Mouse (Mus musculus): ENCODE data around the gene Zmat3.

The Zmat3 gene

GRCm38 (mm10) chr3:32371957-32372356 is 6.1 kb upstream of the Zmat3 start:
- DNase-seq (ENCODE audit: low spot score in 2 of 2) = peak in 1 of 2 experiments; percentile 39

GRCm38 (mm10) chr3:32367516-32367915 is 1.7 kb upstream of the Zmat3 start:
- no peak for DNase-seq (ENCODE audit: low spot score in 2 of 2)

DNA sequence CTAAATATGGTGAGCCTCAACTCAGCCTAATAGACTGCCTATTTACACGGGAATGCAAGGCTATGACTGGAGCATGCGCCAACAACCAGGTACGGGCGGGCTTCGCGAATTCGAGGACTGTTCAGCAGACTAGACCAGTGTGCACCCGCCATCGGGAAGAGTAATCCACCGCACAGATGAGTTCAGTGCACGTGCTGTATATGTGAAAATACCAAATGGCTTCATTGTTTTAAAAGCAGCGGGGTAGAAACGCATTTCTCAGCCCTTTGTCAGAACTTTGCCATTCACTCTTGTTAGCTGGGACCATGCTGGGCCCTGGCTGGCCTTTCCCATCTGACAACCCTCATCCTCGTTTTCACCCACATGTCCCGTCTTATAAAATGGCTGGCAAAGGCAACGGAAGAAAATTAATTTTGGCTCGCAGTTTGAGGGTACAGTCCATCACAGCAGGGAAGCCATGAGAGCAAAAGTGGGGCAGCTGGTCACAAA is 476 bp upstream of the Zmat3 start:
- no peak for DNase-seq (ENCODE audit: low spot score in 2 of 2)

- DNase-seq (ENCODE audit: low spot score in 2 of 2) = no peak
Measured at GRCm38 (mm10) chr3:32364841-32365545, 821 bp downstream of the Zmat3 start.

DNA sequence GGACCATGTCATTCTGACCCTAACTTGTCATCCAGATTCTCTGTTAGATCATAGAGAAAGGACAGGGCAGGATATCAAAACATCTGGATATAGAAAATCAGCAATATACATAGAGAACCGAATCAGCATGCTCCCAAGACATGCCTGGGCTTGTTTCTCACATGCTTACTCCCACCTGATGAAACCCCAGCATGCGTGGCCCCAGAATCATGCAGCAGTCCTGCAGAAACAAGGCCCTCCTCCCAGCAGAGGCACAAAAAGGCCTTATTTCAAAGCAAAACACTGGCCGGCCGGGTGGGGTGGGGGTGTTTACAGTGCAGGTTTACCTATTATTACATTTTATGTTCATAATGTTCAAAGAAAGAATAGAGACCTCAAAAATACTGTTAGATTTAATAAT is 1.6 kb downstream of the Zmat3 start:
- no peak for DNase-seq (ENCODE audit: low spot score in 2 of 2)

DNA sequence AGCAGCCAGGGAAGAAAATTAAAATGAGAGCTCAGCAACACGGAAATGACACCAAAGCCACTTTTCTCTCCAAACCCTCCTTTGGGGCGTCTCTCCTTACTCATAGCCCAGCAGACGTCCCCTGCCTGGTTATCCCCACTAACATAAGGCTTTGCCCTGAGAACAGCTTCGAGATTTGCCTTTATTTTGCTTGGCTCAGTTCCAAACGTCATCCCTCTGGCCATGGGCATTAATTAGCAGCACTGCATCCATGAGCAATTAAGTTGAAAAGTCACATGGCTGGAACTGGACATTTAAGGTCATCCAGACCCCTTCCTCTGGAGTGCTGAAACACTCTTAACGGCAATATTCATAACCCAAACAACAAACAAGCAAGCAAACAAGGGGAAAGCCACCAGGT is 4.6 kb downstream of the Zmat3 start:
- no peak for DNase-seq (ENCODE audit: low spot score in 2 of 2)

DNA sequence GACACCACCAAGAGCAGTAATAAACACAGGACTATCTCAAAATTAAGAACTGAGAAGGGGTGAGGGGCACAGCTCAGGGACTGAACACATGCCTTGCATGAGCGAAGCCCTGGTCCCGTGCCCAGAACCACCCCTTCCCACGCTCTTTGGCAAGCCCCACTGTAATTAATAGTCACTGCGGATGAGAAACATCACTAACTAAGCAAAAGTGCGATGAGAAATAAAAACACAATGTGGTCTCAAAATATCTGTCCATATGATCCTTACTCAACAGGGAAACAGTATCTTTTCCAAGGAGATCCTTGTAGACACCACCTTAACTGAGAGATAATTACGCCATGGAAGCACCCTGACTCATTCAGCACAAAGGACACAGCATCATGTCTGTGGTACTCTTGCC is 17.9 kb downstream of the Zmat3 start:
- DNase-seq (ENCODE audit: low spot score in 2 of 2) = no peak

GRCm38 (mm10) chr3:32345249-32345648 is 20.6 kb downstream of the Zmat3 start:
- no peak for DNase-seq (ENCODE audit: low spot score in 2 of 2)

DNA sequence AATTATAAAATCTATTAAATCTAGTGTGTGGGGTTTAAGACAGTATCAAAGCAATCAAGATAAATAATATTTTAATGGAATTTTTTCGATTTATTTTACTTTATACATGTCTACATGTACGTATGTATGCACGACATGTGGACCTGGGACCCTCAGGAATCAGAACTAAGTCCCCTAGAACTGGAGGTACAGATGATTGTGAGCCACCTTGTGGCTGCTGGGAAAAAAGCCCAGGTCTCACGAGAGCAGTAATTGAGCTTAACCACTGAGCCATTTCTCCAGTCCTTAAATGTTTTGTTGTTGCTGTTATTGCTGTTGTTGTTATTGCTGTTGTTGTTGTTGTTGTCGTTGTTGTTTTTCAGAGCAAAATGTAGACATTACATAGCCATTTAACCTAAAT is 21.0 kb downstream of the Zmat3 start:
- no peak for DNase-seq (ENCODE audit: low spot score in 2 of 2)

DNA sequence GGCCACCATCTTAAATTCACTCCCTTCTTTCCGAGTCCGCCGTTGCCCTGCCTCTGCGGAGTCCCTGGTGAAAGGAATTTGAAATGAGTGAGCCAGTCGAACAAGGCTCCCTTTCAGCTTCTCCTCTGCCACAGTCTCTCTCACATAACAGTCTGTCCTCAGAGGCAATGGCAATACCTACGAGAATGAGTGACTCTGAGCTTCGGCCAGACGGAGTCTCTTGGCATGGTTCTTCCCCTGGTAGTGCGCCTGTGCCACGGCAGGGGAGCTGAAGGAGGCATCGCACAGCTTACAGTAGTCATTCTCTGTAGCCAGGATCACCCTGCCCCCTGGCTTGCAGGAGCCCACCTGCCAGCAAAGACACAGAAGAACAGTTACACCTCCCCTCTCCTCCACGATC is 22.4 kb downstream of the Zmat3 start:
- no peak for DNase-seq (ENCODE audit: low spot score in 2 of 2)

DNA sequence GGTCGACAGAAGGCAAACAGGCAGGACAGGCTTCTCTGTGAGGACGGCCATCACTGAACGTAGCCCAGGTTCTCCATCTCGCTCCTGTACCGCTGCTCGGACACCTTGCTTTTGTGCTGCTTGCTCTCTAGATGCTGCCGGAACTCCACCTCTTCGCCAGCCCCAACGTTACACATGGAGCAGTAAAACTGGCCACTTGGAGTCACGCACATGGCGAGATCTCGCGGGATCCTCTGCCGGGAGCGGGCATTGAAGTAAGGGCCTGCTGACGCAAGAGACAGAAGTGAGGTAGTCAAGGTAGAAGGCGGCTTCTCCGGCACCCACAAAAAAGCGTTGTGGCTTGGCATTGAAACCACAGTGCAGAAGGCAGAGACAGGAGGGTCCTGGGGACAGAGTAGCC is 24.4 kb downstream of the Zmat3 start:
- DNase-seq (ENCODE audit: low spot score in 2 of 2) = no peak

DNA sequence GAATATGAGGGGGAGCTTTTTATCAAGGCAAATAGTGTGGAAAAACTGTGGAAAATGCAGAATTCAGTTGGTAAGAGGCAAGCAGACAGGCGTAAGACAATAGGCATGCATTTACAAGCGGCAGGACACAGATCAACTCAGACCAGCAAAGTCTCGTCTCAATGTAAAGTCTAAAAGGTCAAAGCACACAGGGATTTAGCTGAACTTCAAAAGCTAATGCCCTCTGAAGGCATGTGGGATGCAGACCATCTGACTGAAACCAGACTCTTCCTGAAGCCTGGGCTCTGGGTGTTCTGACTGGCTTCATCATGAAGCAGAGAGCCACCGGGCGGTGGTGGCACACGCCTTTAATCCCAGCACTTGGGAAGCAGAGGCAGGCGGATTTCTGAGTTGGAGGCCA is 27.6 kb downstream of the Zmat3 start:
- DNase-seq (ENCODE audit: low spot score in 2 of 2) = no peak

DNA sequence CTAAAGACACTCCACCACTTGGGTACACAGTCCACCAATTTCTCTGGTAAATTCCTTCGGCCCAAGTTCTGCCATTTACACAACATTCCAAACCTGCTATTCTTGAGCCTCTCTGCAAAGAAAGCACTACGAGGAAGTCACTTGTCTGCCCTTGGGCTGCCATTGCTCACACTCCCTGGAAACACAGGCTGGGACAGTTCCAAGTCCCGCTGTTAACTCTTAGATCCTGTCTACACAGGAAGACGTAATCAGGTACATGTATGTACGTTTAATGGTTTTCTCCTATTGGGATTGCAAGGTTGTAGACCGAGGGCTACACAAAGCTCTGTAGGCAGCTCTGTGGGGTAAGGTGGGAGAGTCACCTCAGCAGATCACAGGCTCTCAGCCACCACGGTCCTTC is 28.0 kb downstream of the Zmat3 start:
- no peak for DNase-seq (ENCODE audit: low spot score in 2 of 2)

GRCm38 (mm10) chr3:32334901-32335300 is 30.9 kb downstream of the Zmat3 start:
- no peak for DNase-seq (ENCODE audit: low spot score in 2 of 2)

- peak; percentile 28 to 77 for DNase-seq (ENCODE audit: low spot score in 2 of 2)
Measured at GRCm38 (mm10) chr3:32333456-32334086, 32.2 kb downstream of the Zmat3 start.

- DNase-seq (ENCODE audit: low spot score in 2 of 2) = no peak
Measured at GRCm38 (mm10) chr3:32317901-32318416, 47.9 kb downstream of the Zmat3 start.

- DNase-seq (ENCODE audit: low spot score in 2 of 2) = peak in 1 of 2 experiments; percentile 29
Measured at GRCm38 (mm10) chr3:32317165-32317900, 48.5 kb downstream of the Zmat3 start.

DNA sequence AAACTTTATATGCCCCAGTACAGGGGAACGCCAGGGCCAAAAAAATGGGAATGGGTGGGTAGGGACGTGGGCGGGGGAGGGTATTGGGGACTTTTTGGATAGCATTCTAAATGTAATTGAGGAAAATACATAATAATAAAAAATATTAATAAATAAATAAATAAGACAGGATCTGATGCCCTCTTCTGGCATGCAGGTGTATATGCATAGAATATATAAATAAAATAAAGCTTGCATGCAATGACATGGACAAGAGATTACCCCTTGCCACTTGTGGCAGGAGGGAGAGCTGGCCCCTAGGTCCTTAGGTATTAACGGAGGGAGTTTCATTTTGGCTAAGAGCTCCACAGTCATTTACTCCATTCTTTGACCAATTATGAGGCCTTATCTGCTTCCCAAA is 51.1 kb downstream of the Zmat3 start:
- DNase-seq (ENCODE audit: low spot score in 2 of 2) = no peak

GRCm38 (mm10) chr3:32304171-32304570 is 61.6 kb downstream of the Zmat3 start:
- no peak for DNase-seq (ENCODE audit: low spot score in 2 of 2)

DNA sequence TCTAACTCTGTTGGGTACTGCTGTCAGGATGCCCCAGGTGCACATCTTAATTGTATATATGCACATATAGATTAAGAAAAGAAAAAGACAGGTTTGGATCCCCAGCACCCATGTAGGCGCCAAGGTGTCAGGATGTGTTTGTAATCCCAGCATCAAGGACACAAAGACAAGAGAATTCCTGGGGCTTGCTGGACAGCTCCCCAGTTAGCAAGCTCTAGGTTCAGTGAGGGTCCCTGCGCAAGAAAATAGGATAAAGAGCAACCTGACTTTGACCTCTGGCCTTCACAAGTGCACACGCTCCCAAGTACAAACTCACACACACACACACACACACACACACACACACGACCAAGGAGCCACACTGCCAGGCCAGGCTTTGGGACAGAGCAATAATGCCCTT is 73.8 kb downstream of the Zmat3 start:
- no peak for DNase-seq (ENCODE audit: low spot score in 2 of 2)
